Mouse (Mus musculus) MEL (cell line): ENCODE measurements around the gene Foxc2. TPM values are rescaled to one million over a fixed set of nuclear protein-coding genes. Genes with fewer than 3 reads are reported as not detected.

Experiments used
- DNase-seq: peaks from one replicate; pipeline ENCODE4 v3.0.0; 2011; ENCODE audit warnings: low read depth, low spot score
- H3K27ac ChIP-seq: 2 replicates; pipeline ENCODE4 v1.5.1; 2012; ENCODE audit warnings: low read depth, mild to moderate bottlenecking, control low read depth, low read length, moderate library complexity; ENCODE audit not compliant: control insufficient read depth
- H3K27me3 ChIP-seq, 2 experiments: fragments of 150-350 bp in 1 of 2; sonication (generic) in 1 of 2; 2 replicates each; pipeline ENCODE4 v1.6.1; 2012; ENCODE audit warnings: low read length in 2 of 2, mild to moderate bottlenecking in 2 of 2, improper control_type of control experiment in 1 of 2, moderate library complexity in 1 of 2; ENCODE audit not compliant: insufficient read depth in 2 of 2, control insufficient read depth in 1 of 2
- H3K36me3 ChIP-seq, 2 experiments: 2 replicates each; pipeline ENCODE4 v1.6.1; 2012 to 2014; ENCODE audit warnings: low read length in 2 of 2, improper control_type of control experiment in 1 of 2, inconsistent platforms in 1 of 2, mild to moderate bottlenecking in 1 of 2; ENCODE audit not compliant: insufficient read depth in 2 of 2, control insufficient read depth in 1 of 2
- H3K4me1 ChIP-seq, 2 experiments: fragments of 150-350 bp in 1 of 2; sonication (generic) in 1 of 2; 2 replicates each; pipeline ENCODE4 v1.6.1; 2012; ENCODE audit warnings: low read length in 2 of 2, improper control_type of control experiment in 1 of 2, mild to moderate bottlenecking in 1 of 2; ENCODE audit not compliant: insufficient read depth in 2 of 2, control insufficient read depth in 1 of 2
- H3K4me3 ChIP-seq, 2 experiments: fragments of 150-350 bp in 1 of 2; sonication (generic) in 1 of 2; 2 replicates each; pipeline ENCODE4 v1.5.1; 2012; ENCODE audit warnings: low read depth in 2 of 2, low read length in 2 of 2, mild to moderate bottlenecking in 2 of 2, moderate library complexity in 2 of 2, control low read depth in 1 of 2, improper control_type of control experiment in 1 of 2; ENCODE audit not compliant: control insufficient read depth in 1 of 2, insufficient read depth in 1 of 2
- H3K79me2 ChIP-seq: 2 replicates; pipeline ENCODE4 v1.6.1; 2012; ENCODE audit warnings: mild to moderate bottlenecking, low read length, moderate library complexity; ENCODE audit not compliant: control insufficient read depth, poor library complexity, insufficient read depth
- H3K9ac ChIP-seq: 2 replicates; pipeline ENCODE4 v1.6.1; 2012; ENCODE audit warnings: low read depth, mild to moderate bottlenecking, control low read depth, low read length, moderate library complexity; ENCODE audit not compliant: control insufficient read depth, poor library complexity, severe bottlenecking
- H3K9me3 ChIP-seq: fragments of 150-350 bp; sonication (generic); replicated peaks from 2 replicates; pipeline ENCODE4 v1.6.1; 2012; ENCODE audit warnings: mild to moderate bottlenecking, low read length, improper control_type of control experiment, moderate library complexity; ENCODE audit not compliant: insufficient read depth
- BHLHE40 ChIP-seq: IDR thresholded peaks from 2 replicates; pipeline ENCODE4 v1.6.1; 2012; ENCODE audit warnings: low read depth, mild to moderate bottlenecking, inconsistent platforms, low read length, improper control_type of control experiment, borderline replicate concordance
- CHD2 ChIP-seq: IDR thresholded peaks from 2 replicates; pipeline ENCODE4 v1.6.1; 2011; ENCODE audit warnings: low read length, improper control_type of control experiment
- CTCF ChIP-seq, 3 experiments: IDR thresholded peaks in 2 of 3; conservative IDR thresholded peaks in 1 of 3; 2 replicates each; pipeline ENCODE4 v1.5.1; 2011 to 2012; ENCODE audit warnings: low read length in 3 of 3, low read depth in 2 of 3, mild to moderate bottlenecking in 2 of 3, improper control_type of control experiment in 1 of 3, inconsistent platforms in 1 of 3, mixed read lengths in 1 of 3, moderate library complexity in 1 of 3; ENCODE audit not compliant: control insufficient read depth in 1 of 3, insufficient read depth in 1 of 3, poor library complexity in 1 of 3, severe bottlenecking in 1 of 3
- ETS1 ChIP-seq: IDR thresholded peaks from 2 replicates; pipeline ENCODE4 v1.6.1; 2012; ENCODE audit warnings: low read depth, mild to moderate bottlenecking, inconsistent platforms, low read length, improper control_type of control experiment, moderate library complexity
- JUND ChIP-seq: IDR thresholded peaks from 2 replicates; pipeline ENCODE4 v1.6.1; 2011; ENCODE audit warnings: low read depth, mild to moderate bottlenecking, improper control_type of control experiment, low read length
- KAT2A ChIP-seq: conservative IDR thresholded peaks from 2 replicates; pipeline ENCODE4 v1.6.1; 2012; ENCODE audit warnings: low read depth, low read length, improper control_type of control experiment, inconsistent platforms
- MAFK ChIP-seq: IDR thresholded peaks from 2 replicates; pipeline ENCODE4 v1.6.1; 2011; ENCODE audit warnings: low read depth, mild to moderate bottlenecking, low read length, improper control_type of control experiment, borderline replicate concordance
- MEF2A ChIP-seq: IDR thresholded peaks from 2 replicates; pipeline ENCODE4 v1.6.1; 2014; ENCODE audit warnings: low read depth, mild to moderate bottlenecking, inconsistent platforms, low read length, improper control_type of control experiment; ENCODE audit not compliant: poor library complexity, insufficient replicate concordance, severe bottlenecking; ENCODE audit errors: extremely low read depth
- MYC ChIP-seq: IDR thresholded peaks from 2 replicates; pipeline ENCODE4 v1.6.1; 2011; ENCODE audit warnings: low read depth, mild to moderate bottlenecking, low read length, improper control_type of control experiment, moderate library complexity
- NELFE ChIP-seq: IDR thresholded peaks from 2 replicates; pipeline ENCODE4 v1.6.1; 2011; ENCODE audit warnings: low read depth, low read length, improper control_type of control experiment
- NRF1 ChIP-seq: IDR thresholded peaks from 2 replicates; pipeline ENCODE4 v1.6.1; 2014; ENCODE audit warnings: low read depth, mild to moderate bottlenecking, inconsistent platforms, low read length, improper control_type of control experiment, moderate library complexity; ENCODE audit not compliant: poor library complexity, insufficient read depth, severe bottlenecking
- POLR2A ChIP-seq, 2 experiments: IDR thresholded peaks; 2 replicates each; pipeline ENCODE4 v1.6.1; 2011 to 2012; ENCODE audit warnings: low read length in 2 of 2, mild to moderate bottlenecking in 2 of 2, control low read depth in 1 of 2, improper control_type of control experiment in 1 of 2, low read depth in 1 of 2, moderate library complexity in 1 of 2; ENCODE audit not compliant: control insufficient read depth in 1 of 2, insufficient read depth in 1 of 2, poor library complexity in 1 of 2
- RCOR1 ChIP-seq: IDR thresholded peaks from 2 replicates; pipeline ENCODE4 v1.6.1; 2012; ENCODE audit warnings: low read depth, mild to moderate bottlenecking, inconsistent platforms, low read length, improper control_type of control experiment
- SIN3A ChIP-seq: IDR thresholded peaks from 2 replicates; pipeline ENCODE4 v1.6.1; 2012; ENCODE audit warnings: low read length, improper control_type of control experiment, inconsistent platforms
- SMC3 ChIP-seq: IDR thresholded peaks from 2 replicates; pipeline ENCODE4 v1.6.1; 2011; ENCODE audit warnings: low read depth, low read length, improper control_type of control experiment
- TAL1 ChIP-seq: IDR thresholded peaks from 2 replicates; pipeline ENCODE4 v1.6.1; 2012; ENCODE audit warnings: mild to moderate bottlenecking, inconsistent platforms, low read length, moderate library complexity, mixed read lengths
- TBP ChIP-seq: IDR thresholded peaks from 2 replicates; pipeline ENCODE4 v1.8.0; 2011; ENCODE audit warnings: low read depth, low read length, improper control_type of control experiment
- USF1 ChIP-seq: IDR thresholded peaks from 2 replicates; pipeline ENCODE4 v1.6.1; 2014; ENCODE audit warnings: low read depth, mild to moderate bottlenecking, inconsistent platforms, low read length, improper control_type of control experiment, moderate library complexity
- polyA plus RNA-seq, 2 experiments: library from polyadenylated mRNA; stranded (reverse) in 1 of 2; unstranded in 1 of 2; fragments of >175 nt in 1 of 2; fragments of >200 nt in 1 of 2; gene quantifications; 2 replicates each; pipeline versions ENCODE4 v1.2.1 to v1.2.4; 2012; ENCODE audit warnings: low replicate concordance in 2 of 2, low read depth in 1 of 2; ENCODE audit not compliant: insufficient read length in 2 of 2, insufficient read depth in 1 of 2, missing spikeins in 1 of 2
- total RNA-seq: library from RNA; depleted of rRNA; stranded (reverse); fragments of 300-350 nt; gene quantifications from 2 replicates; pipeline ENCODE4 v1.2.3, GENCODE M21; 2012

The Foxc2 gene
- total and polyA plus RNA-seq, 3 experiments, result 13.6 to 15.4 TPM; not detected in 1

DNA sequence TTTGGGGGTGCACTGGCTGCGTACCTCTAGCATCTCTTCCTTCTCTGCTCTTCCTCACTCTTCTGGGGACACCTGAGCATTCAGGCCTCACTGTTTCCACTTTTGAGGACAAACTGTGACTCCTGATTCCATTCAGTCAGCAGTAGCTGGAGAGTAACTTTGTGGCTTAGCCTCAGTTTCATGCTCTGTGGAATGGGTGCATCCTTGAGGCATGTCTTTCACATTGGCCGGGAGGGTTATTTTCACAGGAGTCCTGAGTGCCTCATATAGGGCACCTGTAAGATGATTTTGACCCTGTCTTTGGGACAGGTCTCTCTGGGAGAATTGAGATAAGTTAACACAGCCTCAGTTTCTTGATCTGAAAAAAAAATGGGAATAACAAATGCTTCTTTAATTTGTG lies 7.1 kb downstream of the Foxc2 start:
- Histone ChIP-seq H3K79me2 (peaks cover 44% of the 10 kb centered on the region), H3K27me3 (no peaks in the 10 kb centered on the region), H3K4me3 (no peak overlapping the region), H3K36me3 (peaks cover 0 to 6% of the 10 kb centered on the region in 2 experiments; a peak in 3 of 4 replicates), H3K9me3 (no peaks in the 10 kb centered on the region), H3K27ac (no peak overlapping the region), H3K4me1 (peaks cover 0 to 7% of the 10 kb centered on the region in 2 experiments; a peak in 3 of 4 replicates), H3K9ac (no peak overlapping the region)
- no peak for DNase-seq
- no peak for TF ChIP-seq RCOR1

DNA sequence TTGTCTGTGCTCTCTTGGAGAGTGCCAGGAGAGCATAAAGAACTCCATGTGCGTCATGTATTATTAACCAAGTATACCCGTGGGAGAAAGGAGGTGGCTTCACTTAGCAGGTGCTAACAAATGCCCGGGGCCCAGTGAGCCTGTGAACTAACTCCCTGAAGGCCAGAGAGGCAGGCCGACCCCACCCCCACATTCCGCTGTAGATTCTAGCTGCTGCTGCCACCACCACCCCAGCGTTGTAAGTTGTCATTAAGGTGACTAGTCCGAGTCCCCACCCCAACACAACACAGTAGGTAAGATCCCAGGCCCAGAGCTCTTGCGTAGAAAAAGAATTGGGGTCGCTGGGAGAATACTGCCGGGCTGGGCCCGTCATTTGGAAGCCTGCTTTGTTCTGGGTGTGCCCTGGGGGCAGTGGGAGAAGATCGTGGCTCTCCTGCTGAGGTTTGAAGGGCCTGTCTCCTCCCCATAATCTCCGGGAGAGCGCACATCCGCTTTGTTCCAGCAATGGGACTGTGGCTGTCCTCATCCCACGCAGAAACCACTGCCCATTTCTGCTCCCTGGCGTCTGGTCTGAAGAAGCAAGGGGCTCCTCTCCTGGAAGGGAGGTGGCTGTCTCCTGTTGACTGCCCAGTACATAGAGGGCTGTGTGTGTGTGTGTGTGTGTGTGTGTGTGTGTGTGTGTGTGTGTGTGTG lies 8.7 kb downstream of the Foxc2 start:
- Histone ChIP-seq H3K9me3 (no peaks in the 10 kb centered on the region), H3K79me2 (peaks cover 29% of the 10 kb centered on the region), H3K4me1 (peaks cover 0 to 7% of the 10 kb centered on the region in 2 experiments; a peak in 3 of 4 replicates), H3K27me3 (no peaks in the 10 kb centered on the region), H3K4me3 (peak overlapping the region; percentile 62 to 79), H3K9ac (peak overlapping the region; percentile 37), H3K36me3 (peaks cover 0 to 6% of the 10 kb centered on the region in 2 experiments; a peak in 2 of 4 replicates), H3K27ac (no peak overlapping the region)
- TF ChIP-seq MYC (no peak), KAT2A (no peak), TBP (no peak), TAL1 (no peak), BHLHE40 (no peak)
- peak; percentile 48 for DNase-seq

DNA sequence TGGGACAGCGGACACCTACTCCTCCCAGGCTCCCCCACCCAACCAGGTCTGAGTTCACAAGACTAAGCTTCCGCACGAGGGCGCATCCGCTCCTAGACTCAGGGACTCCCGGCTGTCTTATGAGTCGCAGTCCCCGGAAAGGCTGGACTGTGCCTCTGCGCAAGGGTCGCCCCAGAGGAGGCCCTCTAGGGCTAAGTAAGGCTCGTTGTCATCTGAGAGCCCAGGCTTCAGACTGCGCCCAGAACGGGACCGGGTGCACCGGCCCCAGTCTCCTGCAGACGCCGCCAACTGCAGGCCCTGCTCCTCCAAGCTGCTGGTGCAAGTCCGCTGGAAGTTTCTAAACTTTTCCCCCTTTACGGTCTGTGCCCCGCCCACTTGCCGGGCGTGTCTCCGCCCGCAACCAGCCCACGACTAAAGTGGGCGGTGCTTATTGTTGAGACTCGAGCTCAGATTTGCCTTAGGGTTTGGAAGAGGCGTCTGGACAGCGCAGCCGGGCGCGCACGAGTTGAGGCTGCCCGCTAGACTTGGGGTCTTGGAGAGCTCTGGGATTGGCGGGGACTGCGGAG lies 9.4 kb downstream of the Foxc2 start:
- Histone ChIP-seq H3K36me3 (peaks cover 0 to 6% of the 10 kb centered on the region in 2 experiments; a peak in 2 of 4 replicates), H3K4me3 (peak overlapping the region; percentile 62 to 79), H3K27me3 (no peaks in the 10 kb centered on the region), H3K79me2 (peaks cover 22% of the 10 kb centered on the region), H3K27ac (peak overlapping the region; percentile 58), H3K9me3 (no peaks in the 10 kb centered on the region), H3K4me1 (peaks cover 0 to 7% of the 10 kb centered on the region in 2 experiments; a peak in 3 of 4 replicates), H3K9ac (peak overlapping the region; percentile 72)
- TF ChIP-seq SMC3, result peak; percentile 36; the same call in 1 of the 2 replicates
- TF ChIP-seq CHD2, result no peak
- TF ChIP-seq USF1, result no peak
- TF ChIP-seq POLR2A (IDR thresholded peaks at IDR 0.05; ENCODE audit: control insufficient read depth in 1 of 2, insufficient read depth in 1 of 2, low read depth in 1 of 2, low read length in 2 of 2, poor library complexity in 1 of 2), result peak in 1 of 2 experiments; percentile 61; a peak in 2 of 4 replicates
- TF ChIP-seq MAFK, result no peak
- TF ChIP-seq ETS1, result no peak
- peak in 2 of 3 experiments; percentile 37 to 50; a peak in 4 of 6 replicates for TF ChIP-seq CTCF (IDR thresholded peaks at IDR 0.05 in 2 of 3, conservative IDR thresholded peaks at IDR 0.05 in 1 of 3; ENCODE audit: control insufficient read depth in 1 of 3, insufficient read depth in 1 of 3, low read depth in 2 of 3, low read length in 3 of 3, poor library complexity in 1 of 3, severe bottlenecking in 1 of 3)
- no peak for TF ChIP-seq MEF2A
- 0 out of 2 replicates have a peak, but pooled peaks have one; percentile 16 for TF ChIP-seq NRF1
- 0 out of 2 replicates have a peak, but pooled peaks have one; percentile 3 for TF ChIP-seq SIN3A
- peak; percentile 33; the same call in 1 of the 2 replicates for TF ChIP-seq NELFE
- TF ChIP-seq JUND, result no peak
- TF ChIP-seq TBP, result 0 out of 2 replicates have a peak, but pooled peaks have one; percentile 37
- peak; percentile 84 for DNase-seq
